Mouse (Mus musculus) kidney, postnatal 14 days (tissue): ENCODE results near the gene Fgf11.
A peak's percentile ranks its signal among the peaks of the same experiment; 100 is the strongest.

ENCODE experiments used
- DNase-seq: peaks from one replicate; pipeline ENCODE4 v3.0.0; 2022; ENCODE audit warnings: mixed read lengths

Fgf11 gene

DNA sequence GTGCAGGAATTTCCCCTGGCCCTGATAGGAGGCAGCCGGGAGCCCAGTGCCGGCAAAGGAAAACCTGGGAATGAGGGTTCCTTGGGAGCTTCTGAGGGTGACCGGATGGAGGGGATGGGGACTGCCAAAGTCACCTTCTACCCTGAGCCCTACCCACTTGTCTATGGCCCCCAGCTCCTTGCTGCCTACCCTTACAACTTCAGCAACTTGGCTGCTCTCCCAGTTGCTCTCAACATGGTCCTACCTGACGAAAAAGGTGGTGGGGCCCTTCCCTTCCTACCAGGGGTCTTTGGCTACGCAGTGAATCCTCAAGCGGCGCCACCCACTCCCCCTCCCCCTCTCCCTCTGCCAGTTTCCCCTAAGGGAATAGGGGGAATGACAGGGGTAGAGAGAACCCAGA lies 22.7 kb downstream of the Fgf11 start:
- DNase-seq, result no peak

DNA sequence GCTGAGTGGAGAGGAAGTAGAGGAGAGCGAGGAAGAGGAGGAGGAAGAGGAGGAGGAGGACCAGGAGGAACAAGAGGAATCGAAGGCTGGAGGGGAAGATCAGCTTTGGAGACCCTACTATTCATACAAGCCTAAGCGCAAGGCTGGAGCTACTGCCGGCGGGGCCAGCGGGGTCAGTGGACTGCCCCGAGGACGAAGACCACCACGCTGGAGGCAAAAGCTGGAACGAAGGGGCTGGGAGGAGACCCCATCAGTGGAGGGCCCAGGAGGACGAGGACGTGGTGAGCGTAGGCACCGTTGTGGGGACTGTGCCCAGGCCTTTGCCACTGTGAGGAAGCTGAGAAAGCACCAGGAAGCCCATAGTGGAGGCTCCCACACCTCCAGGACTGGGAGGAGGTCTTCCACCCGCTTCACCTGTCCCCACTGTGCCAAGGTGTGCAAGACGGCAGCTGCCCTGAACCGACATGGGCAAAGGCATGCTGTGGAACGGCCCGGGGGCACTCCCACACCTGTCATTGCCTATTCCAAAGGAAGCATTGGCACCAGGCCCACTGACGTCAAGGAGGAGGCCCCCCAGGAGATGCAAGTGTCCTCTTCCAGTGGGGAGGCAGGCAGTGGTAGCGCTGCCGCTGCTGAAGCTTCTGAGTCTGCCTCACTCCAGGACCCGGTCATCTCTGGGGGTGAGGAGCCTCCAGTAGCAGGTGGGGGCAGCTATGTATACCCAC lies 23.2 kb downstream of the Fgf11 start:
- peak; percentile 47 for DNase-seq

DNA sequence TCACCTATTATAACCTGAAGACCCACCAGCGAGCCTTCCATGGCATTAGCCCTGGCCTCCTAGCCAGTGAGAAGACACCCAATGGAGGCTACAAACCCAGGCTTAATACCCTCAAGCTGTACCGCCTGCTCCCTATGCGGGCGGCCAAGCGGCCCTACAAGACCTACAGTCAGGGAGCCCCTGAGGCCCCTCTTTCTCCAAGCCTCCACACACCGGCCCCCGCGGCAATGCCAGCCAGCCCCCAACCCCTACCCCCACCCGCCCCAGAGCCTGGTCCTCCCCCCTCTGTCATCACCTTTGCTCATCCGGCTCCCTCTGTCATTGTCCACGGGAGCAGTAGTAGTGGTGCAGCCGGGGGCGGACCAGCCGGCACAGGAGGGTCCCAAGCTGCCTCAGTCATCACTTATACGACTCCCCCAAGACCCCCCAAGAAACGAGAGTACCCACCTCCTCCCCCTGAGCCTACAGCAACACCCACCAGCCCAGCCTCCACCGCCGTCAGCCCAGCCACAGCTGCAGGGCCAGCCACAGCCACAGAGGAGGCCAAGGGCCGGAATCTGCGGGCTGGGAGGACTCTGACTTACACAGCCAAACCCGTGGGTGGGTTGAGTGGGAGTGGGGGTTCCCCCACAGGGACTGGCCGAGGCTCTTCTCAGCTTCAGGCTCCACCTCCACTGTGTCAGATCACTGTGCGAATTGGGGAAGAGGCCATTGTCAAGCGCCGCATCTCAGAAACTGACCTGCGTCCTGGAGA lies 24.0 kb downstream of the Fgf11 start:
- no peak for DNase-seq

DNA sequence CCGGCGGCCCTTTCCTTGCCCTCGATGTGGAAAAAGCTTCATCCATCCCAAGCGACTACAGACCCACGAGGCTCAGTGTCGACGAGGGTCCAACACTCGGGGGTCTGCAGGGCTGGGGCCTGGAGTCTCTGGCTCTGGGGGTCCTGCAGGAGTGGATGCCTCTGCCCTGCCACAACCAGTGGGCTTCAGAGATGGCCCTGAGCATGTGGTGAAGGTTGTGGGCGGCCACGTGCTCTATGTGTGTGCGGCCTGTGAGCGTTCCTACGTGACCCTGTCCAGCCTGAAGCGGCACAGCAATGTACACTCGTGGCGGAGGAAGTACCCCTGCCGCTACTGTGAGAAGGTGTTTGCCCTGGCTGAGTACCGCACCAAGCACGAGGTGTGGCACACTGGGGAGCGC lies 25.2 kb downstream of the Fgf11 start:
- DNase-seq, result no peak

DNA sequence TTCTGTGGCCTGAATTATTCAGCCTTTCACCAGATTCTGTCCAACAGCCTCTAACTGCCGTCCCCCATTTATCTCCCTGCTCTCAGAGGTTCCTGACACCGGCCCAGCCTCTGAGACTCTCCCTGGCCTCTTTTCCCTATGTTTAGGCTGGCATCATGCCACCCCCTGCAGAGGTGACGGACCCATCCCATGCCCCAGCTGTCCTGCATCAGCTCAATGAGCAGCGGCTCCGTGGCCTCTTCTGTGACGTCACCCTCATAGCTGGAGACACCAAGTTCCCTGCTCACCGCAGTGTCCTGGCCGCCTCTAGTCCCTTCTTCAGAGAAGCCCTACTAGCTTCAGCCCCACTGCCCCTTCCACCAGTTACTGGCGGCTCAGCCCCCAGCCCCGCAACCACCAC lies 25.9 kb downstream of the Fgf11 start:
- no peak for DNase-seq

DNA sequence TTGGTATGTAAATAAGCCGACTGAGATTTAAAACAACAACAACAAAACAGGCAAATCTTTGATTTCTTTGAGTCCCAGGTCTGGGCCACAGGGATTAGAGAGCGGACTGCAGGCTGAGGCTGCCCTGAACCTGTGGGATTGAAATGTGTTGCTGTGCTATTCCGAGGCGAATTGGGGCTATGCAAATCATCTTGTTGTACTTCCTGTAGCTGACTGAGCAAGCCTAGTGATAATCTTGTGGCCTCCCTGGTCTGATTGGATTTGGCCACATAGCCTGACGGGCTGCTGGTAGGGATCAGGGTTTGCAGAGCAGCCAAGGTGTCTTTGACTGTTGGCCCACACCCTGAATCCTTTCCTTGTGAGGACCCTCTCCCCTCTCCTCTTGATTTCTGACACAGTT lies 26.7 kb downstream of the Fgf11 start:
- no peak for DNase-seq

DNA sequence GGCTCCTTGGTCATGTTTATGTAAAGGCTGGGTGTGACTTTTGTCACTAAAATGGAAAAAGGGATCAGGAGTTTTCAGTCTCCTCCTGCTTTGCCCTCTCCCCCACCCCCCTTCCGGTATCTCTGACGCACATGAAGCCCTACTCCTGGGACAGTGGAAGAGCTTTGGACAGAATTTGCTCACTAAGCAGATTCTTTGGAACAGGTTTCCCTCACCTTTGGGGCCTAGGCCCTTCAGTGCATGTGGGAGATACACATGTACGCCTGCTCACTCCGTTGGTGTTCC lies 34.1 kb downstream of the Fgf11 start:
- DNase-seq, result no peak

DNA sequence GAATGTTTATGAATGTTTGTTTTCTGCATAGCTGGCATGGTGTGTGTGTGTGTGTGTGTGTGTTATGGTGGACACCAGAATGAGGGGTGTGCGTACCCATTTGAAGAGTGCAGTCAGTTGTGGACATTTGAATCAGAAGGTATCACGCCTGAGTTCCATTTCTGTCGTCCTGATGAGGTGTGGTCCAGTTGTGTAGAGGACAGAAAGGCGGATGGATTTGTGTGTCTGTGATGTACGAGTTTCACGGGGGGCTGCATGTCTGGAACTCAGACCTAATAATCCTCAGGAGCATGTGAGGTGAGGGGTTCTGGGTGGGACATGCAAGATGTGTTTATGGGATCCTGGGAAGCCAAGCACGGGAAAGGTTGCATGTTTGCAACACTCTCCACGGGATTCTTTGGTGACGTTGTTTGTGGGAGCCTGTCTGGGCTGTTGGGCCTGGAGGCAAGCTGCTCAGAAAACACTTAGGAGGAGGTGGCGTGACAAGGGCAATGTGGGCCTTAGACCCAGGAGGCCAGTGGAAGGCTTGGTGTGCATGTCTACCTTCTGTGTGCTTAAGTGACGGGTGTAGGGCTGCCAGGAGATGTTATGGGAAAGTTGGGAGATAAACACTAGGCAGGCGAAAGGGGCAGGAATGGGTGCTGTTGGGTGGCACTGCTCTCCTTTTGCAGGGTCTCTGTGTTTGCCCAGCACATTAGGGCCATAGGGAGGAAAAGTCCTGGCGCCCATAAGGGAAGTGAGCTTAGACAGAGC lies 34.6 kb downstream of the Fgf11 start:
- no peak for DNase-seq

DNA sequence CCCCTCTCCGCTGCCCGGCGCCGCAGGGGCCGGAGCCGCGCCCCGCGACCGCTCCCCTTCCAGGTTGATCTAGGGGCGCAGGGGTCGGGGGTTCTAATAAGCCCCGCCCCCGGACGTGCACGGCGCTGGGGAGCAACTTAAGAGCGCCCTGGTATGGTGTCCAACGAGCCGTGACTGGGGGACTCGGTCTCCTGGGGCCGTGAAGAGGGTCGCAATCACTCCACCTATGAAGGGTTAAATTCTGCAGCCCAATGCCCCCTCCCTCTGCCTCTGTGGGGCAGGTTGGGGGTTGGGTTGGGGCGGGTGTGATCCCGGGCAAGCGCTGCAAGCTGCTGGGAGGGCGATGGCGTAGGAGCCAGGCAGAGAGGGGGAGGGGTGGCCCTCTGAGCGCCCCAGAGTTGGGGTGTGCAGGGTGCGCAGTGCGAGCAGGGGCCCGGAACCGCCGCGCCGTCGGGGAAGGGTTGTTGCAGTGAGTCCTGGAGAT lies 35.5 kb downstream of the Fgf11 start:
- DNase-seq, result peak; percentile 82

DNA sequence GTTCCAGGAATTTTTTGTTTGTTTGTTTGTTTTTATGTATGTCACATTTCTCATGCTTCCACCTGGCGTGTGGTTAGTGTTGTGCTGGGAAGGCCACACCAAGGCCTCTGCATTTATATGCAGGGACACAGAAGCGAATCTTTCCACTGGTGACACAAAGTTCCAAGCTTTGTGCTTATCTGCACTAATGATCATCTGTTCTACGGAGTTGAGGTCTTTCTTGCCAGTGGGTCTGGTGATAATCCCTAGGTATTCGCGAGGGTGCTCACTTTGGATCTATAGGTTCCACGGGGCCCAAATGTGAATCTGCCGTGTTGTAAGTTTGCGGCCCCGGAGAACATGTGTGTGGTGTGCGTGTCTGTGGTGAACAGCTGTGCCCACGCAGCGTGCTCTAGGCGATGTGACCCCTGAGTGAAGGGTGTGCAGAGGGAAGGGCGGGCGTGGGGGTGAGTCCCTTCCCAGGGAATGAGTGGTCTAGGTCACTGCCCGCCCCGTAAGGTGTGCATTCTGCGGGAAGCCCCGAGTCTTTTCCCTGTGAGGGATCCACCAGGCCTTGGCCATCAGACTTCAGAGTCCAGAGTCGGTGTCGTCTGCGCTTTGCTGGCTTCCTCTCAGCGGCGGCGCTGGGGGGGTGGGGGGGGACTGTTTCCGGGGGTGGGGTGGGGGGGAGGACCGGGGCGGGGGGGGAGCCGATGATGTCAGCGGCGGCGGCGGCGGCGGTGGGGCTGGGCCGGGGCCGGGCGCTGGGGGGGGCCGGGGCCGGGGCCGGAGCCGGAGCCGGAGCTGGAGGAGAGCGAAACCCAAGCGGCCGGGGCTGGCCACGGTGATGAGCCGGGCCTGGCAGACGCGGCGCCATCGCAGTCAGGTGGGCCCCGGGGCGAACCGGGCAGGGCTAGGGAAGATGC lies 36.2 kb downstream of the Fgf11 start, which contains the start of gene Zbtb4:
Zbtb4 (plus strand) TSS at position 692 of the 905 bp plus-strand sequence.
- DNase-seq, result peak; percentile 71

DNA sequence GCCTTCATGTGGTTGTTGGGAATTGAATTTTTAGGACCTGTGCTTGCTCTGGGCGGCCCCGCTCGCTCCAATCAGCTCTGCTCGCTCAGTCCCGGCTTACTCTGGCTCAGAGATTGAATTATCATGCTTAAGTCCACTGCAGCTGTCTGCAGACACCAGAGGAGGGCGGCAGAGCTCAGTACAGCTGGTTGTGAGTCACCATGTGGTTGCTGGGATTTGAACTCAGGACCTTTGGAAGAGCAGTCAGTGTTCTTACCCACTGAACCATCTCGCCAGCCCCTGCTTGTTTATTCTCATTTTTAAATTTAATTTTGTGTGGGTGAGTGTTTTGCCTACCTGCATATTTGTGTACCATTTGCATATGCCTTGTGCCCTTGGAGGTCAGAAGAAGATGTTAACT lies 38.1 kb downstream of the Fgf11 start:
- no peak for DNase-seq

DNA sequence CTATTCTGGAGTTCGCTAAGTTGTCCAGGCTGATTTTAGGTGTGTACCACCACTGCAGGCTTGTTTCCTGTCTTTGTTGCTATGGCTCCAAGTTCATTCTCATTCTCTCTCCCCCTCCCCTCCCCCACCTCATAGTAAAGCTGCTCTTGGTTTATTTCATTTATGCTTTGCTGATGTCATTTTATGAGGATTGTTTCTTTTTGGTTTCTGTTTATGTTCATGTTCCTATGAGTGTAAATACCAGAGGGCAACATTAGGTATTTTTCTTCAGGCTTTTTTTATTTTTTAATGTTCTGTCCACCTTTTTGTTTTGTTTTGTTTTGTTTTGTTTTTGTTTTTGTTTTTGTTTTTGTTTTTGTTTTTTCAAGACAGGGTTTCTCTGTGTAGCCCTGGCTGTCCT lies 39.8 kb downstream of the Fgf11 start, which contains the start of gene Slc35g3:
Slc35g3 (minus strand) TSS at position 101 of the 400 bp plus-strand sequence.
- no peak for DNase-seq

DNA sequence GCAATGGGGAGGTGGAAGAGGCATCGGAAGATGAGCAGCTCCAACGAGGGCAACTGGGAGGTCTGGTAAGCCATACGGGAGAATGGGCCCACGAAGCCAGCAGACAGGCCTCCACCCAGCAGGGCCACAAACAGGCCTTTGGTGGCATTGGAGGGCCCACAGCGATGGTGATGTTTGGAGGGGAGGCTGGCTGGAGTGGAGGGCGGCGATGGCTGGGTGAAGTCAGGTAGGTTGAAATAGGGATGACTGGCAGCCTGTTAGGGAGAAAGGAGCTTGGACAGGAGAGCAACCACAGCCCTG lies 40.8 kb downstream of the Fgf11 start:
- DNase-seq, result no peak

DNA sequence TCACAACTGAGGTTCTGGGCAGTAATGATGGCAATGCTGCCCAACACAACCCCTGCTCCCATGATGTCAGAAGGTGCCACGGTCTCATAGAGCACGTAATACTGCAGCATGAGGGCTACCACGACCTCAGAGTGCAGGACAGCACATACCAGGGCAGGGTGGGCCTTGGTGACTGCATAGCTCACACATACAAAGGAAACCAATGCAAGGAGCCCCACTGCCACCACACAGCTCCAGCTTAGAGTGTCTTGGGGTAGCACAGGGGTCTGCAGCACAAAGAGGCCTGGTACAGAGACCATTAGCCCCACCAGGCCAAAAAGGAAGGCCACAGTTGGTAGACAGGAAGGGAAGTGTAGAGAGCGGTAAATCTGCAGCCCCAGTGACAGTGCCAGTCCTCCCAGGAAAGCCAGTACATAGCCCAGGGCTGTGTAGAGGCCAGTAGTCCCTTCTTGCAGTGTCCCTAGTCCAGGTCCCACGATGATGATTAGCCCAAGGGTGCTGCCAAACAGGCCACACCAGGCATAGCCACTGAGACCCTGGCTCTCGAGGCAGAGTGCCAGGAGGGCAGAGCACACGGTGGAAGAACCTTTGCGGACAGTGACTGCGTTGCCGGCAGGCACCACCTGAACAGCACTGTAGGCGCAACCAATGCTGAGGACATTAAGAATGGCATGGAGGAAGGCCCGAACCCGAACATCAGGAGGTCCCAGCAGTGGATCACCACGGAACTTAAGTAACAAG lies 41.3 kb downstream of the Fgf11 start:
- no peak for DNase-seq

DNA sequence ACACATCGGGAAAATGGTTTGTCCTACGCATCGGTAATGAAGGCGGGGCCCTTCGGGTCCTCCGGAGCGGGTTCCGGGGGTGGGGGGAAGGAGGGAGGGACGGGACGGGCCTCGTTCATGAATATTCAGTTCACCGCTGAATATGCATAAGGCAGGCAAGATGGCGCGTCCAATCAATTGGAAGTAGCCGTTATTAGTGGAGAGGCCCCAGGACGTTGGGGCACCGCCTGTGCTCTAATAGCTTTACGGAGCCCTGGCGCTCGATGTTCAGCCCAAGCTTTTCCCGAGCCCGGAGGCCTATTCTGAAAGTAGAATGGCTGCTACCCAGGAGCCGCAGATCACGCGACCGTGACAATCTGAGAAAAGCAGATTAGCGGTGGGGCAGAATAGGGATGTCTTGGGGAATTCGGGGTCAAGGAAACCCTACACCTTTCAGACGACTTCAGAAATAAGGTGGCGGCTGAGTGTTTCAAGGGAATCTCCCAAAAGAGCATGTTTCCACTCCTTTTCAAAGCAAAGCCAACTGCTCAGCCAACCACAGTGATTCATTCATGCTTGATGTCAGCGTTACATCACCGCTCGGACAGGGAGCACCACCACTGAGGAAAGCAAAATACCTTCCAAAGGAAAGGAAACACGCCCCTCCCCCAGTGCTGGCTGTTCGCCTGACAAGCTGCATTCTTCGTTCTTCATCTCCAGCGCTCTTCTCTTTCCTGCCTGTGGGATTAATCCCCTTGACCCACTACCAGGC lies 42.5 kb downstream of the Fgf11 start:
- DNase-seq, result peak; percentile 93

DNA sequence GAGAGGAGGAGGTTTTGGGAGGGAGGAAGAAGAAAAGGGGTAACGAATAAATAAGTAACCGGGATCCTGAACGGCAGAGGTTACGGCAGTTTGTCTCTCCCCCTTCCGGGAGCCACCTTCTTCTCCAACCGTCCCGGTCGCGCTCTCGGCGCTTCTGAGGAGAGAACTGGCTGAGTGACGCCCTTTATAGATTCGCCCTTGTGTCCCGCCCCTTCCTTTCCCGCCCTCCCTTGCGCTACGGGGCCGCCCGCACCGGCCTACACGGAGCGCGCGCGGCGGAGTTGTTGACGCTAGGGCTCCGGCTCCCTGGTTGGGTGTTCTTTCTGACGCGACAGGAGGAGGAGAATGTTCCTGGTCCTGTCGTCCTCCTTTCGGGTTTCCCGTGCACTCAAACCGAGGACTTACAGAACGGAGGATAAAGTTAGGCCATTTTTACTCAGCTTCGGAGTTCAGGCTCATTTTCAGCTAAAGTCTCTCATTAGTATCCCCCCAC lies 43.1 kb downstream of the Fgf11 start, which contains the start of gene Polr2a:
Polr2a (minus strand) TSS at position 160 of the 493 bp plus-strand sequence.
- peak; percentile 98 for DNase-seq

DNA sequence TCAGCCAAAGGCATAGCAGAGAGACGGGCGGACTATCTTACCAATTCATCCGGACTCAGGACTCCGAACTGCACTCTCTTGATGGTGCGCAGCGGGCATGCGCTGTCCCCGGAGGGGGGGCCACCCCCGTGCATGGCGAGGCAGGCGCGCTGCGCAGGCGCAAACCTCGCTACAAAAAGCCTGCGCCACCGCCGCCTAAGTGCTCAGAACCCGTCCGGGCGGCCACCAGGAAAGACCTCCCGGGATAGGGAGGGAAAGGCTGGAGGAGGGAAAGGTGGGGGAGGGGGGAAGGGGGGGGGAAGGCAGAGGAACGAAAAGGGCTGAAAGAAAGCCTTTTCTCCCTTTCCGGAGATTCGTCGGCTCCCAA lies 43.6 kb downstream of the Fgf11 start:
- peak; percentile 98 for DNase-seq

DNA sequence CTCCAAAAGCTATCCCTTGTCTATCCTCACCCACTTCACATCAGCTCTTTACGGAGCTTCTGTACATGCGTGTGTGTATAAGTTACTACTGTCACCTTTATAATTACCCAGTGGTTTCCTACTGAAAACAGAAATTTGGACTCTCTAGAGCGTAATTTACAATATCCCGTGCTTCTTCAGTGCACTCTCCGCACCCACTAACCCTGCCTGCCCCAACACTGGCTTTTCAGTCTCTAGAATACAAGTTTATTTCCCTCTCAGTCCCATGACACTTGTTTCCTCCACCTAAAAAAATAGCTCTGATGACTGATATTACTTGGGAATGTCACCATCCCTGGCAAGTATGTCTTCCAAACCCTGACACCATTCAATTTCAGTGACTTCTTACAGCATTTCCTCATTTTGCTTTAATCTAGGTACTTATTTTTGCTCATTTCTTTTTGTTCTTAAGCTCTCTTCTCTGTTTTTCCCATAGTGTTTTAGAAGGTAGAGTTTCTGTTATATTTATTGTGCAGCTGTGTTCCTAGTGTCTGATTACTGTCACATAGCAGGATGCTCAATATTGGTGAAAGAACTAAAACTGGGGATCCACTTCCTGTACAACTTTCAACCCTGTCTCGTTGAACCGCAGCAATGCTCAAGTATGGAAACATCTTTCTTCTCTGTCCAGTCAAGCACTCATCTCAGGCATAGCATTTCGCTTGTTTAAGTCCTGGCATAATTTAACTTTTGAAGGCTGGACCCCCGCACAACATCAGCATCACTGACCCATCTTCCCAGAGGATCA lies 44.2 kb downstream of the Fgf11 start:
- DNase-seq, result no peak

DNA sequence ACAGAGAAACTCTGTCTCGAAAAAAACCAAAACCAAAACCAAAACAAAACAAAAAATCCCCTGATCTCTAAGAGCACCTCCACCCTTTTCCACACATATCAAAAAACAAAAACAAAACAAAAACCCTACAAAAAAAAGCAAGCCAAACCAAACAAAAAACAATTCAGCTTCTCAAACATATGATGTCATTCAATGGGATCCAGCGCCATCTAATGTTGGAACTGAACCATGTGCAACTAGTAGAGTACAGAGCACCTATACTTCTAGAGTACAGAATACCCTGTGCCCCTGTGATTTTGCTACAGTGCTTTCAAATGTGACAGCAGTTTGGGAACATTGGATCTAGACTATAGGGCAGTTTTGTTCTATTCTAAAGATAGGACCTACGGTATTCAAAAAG lies 47.0 kb downstream of the Fgf11 start:
- DNase-seq, result peak; percentile 50

DNA sequence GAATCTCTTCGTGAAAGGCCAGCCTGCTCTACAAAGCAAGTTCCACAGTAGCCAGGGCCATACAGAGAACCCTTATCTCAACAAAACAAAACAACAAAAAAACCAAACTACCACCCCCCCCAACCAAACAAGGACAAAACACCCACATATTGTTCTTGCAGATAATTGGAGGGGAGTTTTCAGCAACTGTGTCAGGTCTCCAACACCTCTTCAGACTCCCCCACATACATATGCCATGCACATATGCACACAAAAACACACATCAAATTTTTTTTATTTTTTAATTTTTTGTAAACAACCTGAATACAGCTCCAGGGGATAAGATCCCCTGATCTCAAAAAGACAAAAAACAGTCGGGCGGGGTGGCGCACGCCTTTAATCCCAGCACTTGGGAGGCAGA lies 47.4 kb downstream of the Fgf11 start:
- no peak for DNase-seq
